Mouse (Mus musculus) kidney, adult 9 months (tissue): ENCODE measurements at regions not wholly inside any gene's neighbourhood (a gene's known extent, or its start where the extent isn't known, plus 50 kb on each side); places are given as distances from the start of the nearest gene placed in this dataset.

Experiments
- DNase-seq: peaks from one replicate; pipeline ENCODE4 v3.0.0; 2022

DNA sequence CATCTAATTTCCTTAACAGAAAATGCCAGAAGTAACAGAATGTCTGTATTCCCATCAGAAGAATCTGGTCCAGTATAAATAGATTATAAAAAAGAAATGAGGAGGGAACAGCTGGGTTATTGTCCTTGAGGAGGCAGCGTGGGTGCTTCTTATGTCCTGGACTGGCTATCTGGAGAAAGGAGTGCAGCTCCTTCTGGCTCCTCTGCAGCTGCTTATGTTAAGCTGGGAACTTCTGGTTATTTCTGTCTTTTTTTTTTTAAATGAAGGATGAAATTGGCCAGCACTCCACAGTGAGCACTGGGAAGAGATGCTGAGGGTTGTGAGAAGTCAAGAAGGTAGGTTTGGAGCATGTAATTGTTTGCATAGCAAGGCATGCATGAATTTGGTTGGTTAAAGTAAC, 441.5 kb downstream of the Ebf1 start:
- no peak for DNase-seq

DNA sequence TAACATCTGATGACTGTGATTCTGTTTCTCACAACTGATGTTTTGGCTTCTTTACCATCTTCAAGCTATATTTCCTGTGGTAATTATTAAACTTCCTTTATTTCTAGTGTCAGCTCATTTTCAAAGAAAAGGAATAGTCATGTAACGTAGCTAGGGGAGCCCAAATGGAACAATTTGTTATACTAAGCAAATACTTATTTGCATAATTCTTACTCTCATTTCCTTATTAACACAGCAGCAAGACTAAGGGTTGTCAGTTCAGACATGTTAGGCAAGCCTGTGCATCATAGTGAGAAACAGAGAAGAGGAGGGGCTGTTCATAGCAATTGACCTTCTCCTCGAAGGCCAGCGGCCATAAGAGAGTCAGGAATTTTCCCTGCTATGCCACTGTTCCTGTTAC, 449.5 kb downstream of the Ebf1 start:
- no peak for DNase-seq

DNA sequence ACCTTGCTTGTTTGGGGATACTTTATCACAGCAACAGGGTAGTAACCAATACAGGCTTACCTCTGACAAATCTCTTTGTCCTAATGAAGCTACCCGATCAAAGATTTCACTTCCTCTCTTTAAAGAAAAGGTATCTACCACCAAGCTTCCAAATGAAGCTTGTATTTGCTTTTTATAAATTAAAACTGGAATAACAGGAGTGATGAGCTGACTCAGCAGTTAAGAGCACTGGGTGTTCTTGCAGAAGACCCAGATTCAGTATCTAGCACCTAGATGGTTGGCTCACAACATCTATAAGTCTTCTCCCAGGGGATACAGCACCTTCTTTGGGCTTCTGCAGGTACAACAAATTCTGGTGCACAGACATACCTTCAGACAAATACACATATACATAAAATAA, 453.2 kb downstream of the Ebf1 start:
- no peak for DNase-seq

DNA sequence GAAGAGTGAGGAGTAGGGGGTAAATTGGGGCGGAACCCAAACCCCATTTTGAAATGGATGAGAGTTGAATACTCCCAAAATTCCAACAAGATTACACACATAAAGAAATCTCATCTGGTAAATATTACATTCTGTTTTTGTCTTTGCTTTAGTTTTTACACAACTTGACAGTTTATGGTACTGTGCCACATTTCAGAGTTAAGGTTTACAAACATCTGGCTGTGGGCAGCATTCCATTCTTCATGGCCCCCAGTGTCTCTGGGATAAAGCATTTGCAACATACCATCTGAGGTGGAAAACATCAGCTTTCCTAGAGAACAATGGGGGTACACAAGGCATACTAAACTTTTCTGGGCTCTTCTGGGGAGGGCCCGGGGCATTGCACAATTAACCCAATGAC, 454.1 kb downstream of the Ebf1 start:
- no peak for DNase-seq

DNA sequence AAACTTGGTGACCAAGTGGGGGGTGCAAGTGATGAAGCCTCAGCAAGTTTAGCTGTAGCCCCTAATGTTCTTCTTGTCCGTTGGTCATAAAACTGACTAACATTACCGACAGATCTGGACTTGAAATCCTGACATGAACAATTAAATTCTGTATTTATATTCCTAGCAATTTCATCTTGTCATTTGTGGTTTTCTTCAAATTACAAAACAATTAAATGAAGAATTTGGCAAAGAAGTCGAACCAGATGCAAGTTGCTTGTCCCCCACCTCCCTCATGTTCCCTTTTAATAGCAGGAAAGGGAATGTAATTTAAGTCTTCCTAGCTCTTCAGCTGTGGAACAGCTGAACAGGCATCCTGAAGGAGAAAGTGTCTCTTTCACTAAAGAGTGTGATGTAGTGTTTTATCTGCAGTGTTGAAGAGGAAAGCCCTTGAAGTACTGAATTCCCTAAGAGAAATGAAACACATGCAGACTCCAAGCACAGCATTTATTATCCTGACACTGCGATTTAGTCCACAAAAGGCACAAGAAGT, 467.5 kb downstream of the Ebf1 start:
- no peak for DNase-seq

DNA sequence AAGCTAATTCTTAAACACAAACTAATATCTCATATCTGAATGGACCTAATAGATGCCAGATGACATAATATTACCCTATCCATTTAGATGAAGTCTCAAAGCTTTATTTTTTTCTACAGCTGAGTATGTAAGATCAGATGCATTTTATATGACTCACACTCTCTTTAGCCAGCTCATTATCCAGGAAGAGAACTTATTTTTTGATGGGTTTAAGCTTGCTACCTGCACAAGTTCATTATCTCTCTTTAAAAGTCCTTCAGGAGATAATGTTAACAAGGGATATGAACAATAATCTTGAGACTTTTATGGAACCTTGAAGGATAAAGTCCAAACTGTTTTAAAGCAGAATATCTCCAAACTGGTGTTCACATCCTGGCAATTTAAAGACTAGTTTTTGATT, 468.0 kb downstream of the Ebf1 start:
- no peak for DNase-seq

DNA sequence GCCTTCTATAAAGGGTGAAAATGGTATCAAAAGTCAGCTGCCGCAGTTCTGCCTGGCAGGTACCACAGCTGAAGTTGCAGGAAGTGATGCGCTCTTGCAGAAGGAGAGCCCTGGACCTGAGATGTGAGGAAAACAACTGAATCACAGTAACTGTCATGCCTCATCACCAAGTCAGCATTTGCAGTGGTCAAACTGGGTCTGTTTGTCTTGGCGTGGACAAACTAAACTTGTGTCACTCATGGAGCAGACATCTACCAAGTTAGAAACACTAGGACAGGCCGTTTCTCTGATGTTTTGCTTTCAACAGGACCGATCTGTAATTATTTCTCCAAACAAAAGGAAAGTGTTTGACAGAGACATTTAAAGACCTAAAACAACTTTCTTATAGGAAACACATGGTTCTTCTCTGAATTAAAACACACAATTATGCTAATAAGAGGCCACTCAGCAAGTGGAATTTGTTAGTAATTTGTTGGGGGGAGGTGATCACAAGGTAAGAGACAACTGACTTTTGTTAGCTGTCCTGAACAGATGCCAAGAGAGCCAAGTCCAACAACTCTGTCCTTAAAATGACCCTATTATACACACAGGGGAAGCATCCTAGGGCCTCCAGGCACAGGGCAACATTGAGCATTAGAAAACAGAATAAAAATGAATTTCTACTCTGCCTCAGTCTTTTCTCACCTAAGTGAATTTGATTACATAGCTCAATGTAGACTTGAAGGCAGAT, 470.2 kb downstream of the Ebf1 start:
- peak; percentile 62 for DNase-seq

DNA sequence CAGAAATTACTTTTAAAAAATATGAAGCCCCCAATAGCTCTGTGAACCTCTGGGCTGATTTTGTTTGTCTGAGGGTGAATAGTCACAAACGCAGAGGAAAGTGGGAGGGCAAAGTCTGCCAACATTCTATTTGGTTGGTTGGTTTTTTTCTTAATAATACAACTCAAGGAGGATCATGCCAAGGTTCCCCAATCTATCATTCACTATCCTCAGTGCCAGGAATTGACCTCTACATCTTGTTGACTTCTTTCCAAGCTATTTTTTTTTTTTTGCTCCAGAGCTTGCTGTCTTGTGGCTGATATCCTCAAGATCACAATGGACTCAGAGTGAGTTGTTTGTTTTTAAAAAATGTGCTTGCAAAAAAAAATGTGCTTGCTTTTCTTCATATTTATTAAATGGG, 471.2 kb downstream of the Ebf1 start:
- peak; percentile 66 for DNase-seq

DNA sequence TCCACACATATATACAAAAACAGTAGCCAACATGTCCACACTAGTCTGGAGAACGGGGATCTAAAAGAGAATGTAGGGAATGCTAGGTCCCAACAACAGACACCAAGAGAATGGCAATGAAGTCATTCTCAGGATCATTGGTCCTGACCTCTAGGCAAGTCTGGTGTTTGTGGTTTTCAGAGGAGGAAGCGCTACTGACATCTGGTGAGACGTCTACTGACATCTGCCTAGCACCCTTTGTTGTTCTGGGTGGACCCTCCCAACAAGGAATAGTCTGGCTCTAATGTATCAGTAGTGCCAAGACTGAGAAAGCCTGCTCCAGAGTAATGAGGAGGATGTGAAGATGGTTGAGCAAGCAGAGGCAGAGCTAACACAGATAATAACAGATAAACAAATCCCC, 472.4 kb downstream of the Ebf1 start:
- DNase-seq: no peak

DNA sequence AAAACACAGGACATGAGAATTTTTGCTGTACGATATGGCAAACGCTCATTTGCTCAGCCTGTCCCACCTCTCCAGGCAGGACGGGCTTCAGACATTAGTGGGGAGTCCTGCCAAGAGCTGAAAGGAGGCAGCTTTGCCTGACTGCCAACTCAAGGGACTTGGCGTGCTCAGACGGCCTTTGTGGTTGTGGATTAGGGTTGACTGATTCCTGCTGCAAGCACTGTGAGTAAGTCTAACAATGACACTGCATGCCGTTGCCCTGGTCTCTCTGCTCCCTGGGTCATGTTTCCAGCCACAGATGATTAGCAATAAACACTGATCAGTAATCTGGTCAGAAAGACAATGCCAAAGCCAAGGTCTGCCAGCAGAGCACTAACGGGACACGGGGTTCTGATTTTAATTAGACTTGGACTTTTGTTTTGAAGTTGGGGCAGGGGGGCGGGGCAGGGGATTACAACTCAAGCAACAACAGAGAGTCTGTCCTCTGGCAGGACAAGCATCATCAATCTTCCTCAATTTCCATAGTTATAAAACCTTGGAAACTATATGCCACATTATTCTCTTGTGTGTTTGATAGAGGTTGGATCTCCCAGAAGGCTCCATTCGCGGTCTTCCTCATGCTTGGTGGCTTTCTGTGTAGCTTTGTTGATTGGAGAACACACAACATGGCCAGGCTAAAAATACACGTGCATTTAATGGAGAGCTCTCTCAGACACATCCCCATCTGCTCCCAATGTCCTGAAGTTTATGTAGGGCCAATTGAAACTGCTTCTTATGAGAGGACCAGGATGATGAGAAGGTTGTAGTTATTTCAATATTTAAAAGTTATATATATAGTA, 486.6 kb downstream of the Ebf1 start:
- DNase-seq: peak; percentile 22

DNA sequence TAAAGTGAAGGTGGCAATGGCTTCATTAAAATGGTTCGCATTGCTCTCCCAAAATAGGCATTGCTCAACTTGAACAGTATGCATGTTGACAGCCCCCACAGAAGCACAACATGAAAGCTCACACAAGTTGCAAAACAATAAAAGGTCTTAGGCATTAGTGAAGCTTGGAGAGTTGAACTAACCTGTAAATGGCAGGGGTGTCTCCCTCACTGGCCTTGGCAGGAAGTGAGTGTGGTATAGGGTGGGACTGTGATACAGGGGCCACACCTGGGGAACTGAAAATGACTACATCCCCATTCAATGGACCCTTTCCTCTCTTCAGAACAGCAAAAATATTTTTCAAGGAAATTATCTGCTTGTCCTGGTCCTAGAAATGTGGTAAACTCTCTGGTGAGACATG, 499.6 kb downstream of the Ebf1 start:
- no peak for DNase-seq

DNA sequence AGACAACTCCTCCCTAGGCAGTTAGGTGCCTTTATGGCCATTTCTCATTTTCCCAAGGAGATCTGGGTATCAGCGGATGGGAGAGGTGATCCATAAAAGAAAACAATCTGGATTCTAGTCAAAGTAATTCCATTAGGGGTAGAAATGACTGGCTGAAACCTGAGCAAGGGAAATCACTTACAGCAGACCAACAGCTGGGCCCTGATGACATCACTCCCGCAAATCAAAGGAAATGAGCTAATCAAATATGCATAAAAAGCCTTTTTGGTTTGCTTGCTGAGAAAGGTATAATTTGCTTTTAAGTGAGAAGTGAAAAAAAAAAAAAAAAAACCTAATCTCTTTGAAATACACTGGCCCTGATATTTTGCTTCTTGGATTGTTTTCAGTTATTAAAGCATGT, 506.2 kb downstream of the Ebf1 start:
- DNase-seq: no peak

DNA sequence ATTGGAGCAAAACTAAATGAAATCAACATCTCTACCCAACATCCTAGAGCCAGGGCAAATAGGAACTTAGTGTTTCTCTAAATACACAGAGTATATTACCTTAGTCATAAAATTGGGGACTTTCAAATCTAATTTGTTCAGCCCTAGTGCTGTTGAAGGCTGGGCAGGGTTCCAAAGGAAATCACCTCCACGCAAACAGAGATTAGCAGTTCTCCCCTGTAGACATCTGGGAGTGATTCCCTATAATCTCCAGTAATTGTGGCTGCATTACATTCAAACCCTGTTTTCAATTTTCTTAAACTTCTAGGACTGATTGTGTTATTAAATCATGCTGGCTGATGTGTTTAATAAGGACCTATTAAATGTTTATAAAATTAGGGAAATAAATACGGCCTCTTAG, 519.7 kb downstream of the Ebf1 start:
- DNase-seq: no peak

DNA sequence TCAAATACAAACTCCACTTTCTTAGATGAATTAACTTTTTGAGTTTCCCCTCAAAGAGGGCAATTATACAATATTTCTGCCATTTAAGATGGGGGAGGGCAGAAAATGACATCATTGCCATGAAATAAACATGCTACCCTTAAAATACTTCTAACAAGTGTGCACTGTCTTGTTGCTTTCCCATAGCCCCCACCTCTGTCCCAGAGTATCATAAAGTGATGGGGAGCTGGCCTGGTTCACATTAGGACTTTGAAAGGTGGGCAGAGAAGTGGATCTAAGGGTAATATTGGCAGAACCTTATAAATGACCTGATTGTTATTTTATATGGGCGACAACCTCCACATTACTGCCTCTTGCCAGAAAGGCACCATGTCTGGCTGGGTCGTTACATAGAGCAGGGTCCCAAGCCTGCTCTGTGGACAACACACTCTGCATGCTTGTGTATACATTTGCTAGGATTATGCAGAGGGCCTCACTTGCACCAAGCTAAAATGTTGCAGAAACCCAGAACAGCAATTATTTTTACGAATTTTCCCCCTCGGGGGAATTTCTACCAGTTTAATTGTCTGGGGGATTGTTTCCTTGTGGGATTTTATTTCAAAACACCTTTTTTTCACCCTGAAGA, 521.3 kb downstream of the Ebf1 start:
- DNase-seq: no peak

DNA sequence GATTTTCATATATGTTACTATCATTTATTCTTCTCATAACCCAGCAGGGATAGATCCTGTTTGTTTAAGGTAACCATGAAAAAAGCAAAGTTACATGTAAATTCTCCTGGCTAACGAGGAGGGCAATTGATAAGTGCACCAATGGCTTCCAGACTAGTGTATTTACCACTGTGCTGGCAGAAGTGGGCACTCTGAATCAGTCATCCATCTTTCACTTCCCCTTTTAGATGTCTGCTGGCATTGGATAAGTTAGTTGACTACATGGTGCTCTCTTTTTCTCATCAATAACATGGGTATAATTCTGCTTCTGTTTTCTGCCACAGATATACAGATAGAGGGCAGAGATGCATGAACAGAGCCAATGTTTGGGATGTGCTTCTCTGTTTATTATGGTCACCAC, 523.4 kb downstream of the Ebf1 start:
- DNase-seq: no peak

DNA sequence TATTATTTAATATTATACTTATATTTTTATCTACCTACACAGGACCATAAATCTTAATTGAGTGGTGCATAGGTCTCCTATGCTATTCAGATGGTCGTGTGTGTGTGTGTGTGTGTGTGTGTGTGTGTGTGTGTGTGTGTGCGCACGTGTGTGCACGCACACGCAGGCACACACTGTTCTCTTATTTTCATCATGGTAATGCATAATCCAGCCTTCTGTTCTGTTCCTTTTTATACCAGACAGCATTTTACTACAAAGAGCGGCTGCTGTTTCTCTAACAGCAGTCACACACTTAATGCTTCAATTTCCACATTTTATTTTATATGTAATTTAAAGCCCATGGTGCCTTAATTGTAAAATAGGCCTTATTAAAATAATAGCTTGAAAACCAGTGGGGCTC, 537.0 kb downstream of the Ebf1 start:
- no peak for DNase-seq

DNA sequence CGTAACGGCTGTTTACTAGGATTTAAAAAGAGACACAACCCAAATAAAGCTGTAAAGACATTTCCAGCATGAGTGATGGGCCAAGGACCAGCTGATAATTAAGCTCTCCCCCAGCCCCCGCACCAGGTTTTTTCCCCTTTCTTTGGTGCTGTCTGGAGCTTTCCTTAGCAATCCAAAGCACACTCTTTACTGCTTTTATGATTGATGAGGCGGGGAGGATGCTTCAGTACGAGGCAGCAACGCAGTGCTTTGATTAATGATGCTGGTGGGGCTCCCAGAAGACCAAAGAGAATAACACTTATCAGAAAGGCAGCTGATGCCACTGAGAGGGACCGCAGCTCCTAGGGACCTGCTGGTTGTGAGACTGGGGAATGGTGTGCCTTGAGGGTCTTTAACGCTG, 537.4 kb downstream of the Ebf1 start:
- no peak for DNase-seq

DNA sequence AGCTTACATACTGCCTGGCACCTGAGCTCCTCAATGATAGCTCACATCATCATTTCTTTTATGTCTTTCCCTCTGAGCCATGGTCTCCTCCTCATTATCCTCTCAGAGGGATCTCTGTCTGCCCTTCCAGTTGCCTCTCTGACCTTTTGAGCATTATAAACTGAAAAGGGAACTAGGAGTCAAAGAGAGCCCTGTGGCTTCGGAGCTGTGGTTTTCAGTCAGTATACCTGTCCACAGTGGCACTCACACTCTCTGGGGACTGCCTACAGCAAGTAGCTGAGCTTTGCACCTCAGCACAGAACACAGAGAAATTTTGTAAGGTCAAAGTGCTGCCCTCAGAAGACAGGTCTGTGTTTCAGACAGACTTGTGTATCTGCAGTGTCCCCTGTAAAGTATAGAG, 538.7 kb downstream of the Ebf1 start:
- no peak for DNase-seq

DNA sequence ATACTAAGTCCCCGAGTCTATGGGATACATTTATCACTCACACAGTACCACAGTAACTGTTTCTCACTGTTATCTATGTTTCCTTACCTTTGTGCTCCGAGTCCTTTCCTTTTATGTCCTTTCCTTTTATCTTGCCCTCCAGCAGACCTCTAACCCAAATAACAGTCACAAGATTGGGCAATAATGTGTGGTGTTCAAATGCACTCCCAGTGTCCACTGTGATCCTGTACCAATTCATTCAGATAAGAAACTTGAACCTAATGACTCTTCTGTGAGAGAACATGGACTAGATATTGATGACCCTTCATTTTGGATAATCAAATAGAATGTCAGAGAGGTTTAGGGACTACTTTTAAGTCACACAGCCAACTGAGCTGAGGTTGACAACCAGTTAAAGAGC, 541.2 kb downstream of the Ebf1 start:
- no peak for DNase-seq

DNA sequence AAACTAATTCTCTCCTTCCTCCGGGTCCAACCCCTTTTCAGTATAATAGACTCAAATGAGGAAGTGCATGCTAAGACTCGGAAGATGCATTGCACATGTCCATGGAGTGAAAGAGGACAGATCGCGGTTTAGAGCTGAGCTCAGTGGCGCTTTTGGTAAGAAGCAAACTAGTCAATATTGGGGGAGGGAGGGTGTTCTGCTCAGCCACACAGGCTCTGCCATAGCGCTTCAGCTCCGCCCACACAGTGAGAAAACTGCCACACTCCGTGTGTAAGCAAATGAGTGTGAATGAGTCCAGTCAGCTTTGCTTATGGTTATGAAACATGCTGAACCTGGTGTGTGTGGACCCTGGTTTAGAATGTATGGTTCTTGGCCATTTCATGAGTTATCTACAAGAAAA, 543.8 kb downstream of the Ebf1 start:
- DNase-seq: no peak

DNA sequence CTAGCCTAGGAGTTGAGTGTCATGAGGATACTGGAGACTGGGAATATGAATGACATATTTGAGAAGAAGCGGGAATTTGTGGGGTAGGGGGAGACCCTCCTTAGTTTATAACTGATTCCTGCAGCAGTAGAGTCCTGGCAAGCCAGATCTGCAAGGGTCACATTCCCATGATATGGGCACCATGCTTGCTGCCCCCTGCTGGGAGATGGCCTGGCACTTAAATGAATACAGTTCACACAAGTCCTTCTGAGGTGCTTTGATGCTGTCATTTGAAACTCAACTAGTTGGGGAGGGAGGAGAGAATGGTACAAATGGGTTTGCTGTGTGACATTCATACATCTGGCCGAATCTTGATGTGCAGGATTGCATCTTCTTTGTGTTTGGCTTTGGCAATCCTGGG, 556.4 kb downstream of the Ebf1 start:
- no peak for DNase-seq

DNA sequence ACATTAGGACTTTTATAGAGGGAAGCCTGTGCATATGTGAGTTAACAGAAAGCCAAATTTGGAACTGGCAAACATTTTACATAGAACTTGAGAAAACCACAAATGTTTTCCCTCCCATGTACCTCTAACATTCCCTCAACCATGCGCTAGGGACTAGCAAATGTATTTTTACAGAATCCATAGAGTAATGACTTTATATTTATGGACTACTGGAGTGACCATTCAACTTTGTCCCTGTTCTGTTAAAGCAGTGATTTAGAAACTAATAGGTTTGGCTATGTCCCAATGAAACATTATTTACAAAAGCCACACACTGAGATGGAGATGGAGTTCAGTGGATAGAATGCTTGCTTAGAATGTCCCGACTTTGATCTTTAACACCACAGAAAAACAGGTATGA, 557.0 kb downstream of the Ebf1 start:
- no peak for DNase-seq

DNA sequence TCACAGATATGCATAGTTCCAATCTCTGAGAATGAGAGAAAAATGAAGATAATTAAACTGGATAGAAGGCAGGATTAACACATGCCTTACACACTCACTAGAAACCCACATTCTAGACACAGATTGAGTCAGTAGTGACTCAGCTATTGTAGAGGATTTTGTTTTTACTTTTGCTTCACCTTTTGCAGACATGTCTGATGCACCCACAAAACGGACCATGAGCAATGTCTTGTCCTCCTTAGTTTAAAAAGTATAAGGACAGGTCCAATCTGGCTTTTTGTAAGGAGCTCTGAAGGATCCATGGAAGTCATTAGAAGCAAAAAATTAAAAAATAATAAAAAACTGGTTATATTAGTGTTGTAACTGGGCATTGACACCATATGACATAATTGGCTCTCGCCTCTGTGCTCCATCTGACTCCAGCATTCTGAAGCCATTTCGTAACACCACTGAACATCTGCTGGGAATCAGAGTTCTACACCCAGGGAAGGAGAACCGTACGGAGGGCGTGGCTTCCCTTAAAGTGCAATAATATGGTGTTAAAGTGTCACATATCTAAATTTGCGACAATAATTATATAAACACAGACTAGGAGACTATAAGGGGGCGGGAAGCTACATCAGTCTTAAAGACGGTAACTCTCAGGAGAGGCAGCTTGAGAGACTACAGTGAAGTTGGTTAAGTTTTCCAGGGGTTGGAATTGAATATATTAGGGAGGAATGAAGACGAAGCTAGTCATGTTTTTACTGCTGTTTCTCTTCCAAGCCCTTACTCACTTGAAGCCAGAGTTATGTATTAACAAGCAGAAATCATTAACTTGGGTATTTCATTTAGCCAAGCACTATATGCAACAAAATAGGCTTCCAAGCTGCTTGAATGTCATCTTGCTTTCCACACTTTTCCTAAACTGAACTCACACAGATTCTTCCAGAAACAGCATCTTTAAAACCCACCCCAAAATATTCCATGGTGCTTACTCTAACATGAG, 558.0 kb downstream of the Ebf1 start:
- peak; percentile 61 for DNase-seq
